Mouse (Mus musculus) adrenal gland, postnatal 4 days (tissue): ENCODE measurements around the gene Cln5. TPM values are rescaled to one million over a fixed set of nuclear protein-coding genes. Genes with fewer than 3 reads are reported as not detected.
A peak's percentile ranks its signal among the peaks of the same experiment; 100 is the strongest.

Experiments used
- DNase-seq, 2 experiments: peaks; one replicate each; pipeline ENCODE4 v3.0.0; 2021 to 2022; ENCODE audit warnings: low spot score in 2 of 2, mixed read lengths in 2 of 2
- total RNA-seq, 2 experiments: library from RNA; stranded (reverse); gene quantifications; 2 replicates each; pipeline ENCODE4 v1.2.3; 2021

Gene Cln5
- total RNA-seq, 2 experiments from 2014 or later = 19.2 to 23.7 TPM

GRCm38 (mm10) chr14:103077272-103078005 lies 7.4 kb downstream of the Cln5 start:
- no peak for DNase-seq

GRCm38 (mm10) chr14:103078006-103078912 lies 8.2 kb downstream of the Cln5 start:
- DNase-seq = no peak

GRCm38 (mm10) chr14:103079209-103079977 lies 9.4 kb downstream of the Cln5 start:
- DNase-seq = no peak

GRCm38 (mm10) chr14:103085840-103086533 lies 16.0 kb downstream of the Cln5 start:
- DNase-seq = no peak

GRCm38 (mm10) chr14:103086671-103087324 lies 16.8 kb downstream of the Cln5 start:
- DNase-seq = no peak

- no peak for DNase-seq
Observed at GRCm38 (mm10) chr14:103087846-103088245, 17.8 kb downstream of the Cln5 start.

GRCm38 (mm10) chr14:103088624-103089023 lies 18.6 kb downstream of the Cln5 start:
- DNase-seq = no peak

- no peak for DNase-seq
Observed at GRCm38 (mm10) chr14:103093236-103093635, 23.2 kb downstream of the Cln5 start.

- no peak for DNase-seq
Observed at GRCm38 (mm10) chr14:103093670-103094069, 23.7 kb downstream of the Cln5 start.

GRCm38 (mm10) chr14:103095036-103095435 lies 25.0 kb downstream of the Cln5 start:
- no peak for DNase-seq

- no peak for DNase-seq
Observed at GRCm38 (mm10) chr14:103095826-103096225, 25.8 kb downstream of the Cln5 start.

GRCm38 (mm10) chr14:103096621-103097020 lies 26.6 kb downstream of the Cln5 start:
- peak in 1 of 2 experiments; percentile 15 for DNase-seq

GRCm38 (mm10) chr14:103098213-103098586 lies 28.2 kb downstream of the Cln5 start:
- DNase-seq = no peak

- peak; percentile 68 to 75 for DNase-seq
Observed at GRCm38 (mm10) chr14:103098587-103099235, 28.7 kb downstream of the Cln5 start.

- peak; percentile 77 to 85 for DNase-seq
Observed at GRCm38 (mm10) chr14:103099238-103099933, 29.4 kb downstream of the Cln5 start, which contains the start of gene Fbxl3. Fbxl3 (minus strand) TSS chr14:103099566.

GRCm38 (mm10) chr14:103100296-103100695 lies 30.3 kb downstream of the Cln5 start:
- DNase-seq = no peak

- no peak for DNase-seq
Observed at GRCm38 (mm10) chr14:103101171-103101570, 31.2 kb downstream of the Cln5 start.

- no peak for DNase-seq
Observed at GRCm38 (mm10) chr14:103102246-103102645, 32.2 kb downstream of the Cln5 start.

GRCm38 (mm10) chr14:103102731-103103335 lies 32.8 kb downstream of the Cln5 start:
- no peak for DNase-seq
